Mouse (Mus musculus): Measurements from ENCODE around the gene Rhobtb1. TPM values are rescaled to one million over a fixed set of nuclear protein-coding genes. Genes with fewer than 3 reads are reported as not detected.

Rhobtb1 gene
- total RNA-seq, 2 experiments from 2014 or later, result 113 to 183 TPM

GRCm38 (mm10) chr10:69259929-69260328, 108.7 kb downstream of the Rhobtb1 start:
- intact Hi-C loops (cut with DNase I), result no loop called here

DNA sequence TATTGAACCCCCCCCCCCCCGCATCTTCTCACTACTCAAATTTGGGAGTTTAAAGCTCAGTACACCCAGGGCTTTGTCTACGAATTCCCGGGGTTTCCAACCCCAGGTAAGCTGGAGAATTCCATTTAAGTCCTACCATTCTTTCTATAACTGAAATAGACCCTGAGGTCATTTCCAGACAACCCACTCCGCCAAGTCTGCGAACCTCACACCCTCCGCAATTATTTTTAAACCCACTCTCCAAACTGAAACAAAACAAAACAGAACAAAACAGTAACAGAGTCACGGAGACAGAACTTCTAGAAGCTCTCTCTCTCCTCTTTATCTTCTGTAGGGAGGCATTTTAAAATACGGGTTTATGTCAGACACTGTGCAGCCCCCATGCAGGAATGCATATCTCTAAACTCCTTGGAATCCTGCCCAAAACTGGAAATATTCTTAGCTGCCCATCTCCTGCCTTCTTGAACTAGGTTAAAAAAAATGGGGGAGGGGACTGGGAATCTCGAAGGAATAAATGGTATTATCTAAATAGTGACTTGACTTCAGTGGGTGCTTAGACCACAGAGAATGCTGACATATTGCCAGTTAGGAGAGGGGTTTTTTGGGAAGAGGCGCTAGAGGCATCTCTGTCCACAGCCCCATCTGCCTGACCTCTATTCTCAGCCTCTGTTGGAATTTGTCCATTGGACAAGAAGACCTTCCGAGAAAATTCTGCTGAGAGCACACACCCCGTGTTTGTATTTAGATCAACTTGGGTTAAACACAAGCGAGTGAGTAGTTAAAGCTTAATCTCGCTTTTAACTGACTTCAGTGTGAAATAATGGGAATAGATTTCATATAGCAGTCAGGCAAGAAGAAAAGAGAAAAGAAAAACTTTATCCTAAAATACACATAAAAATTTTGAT, 111.9 kb downstream of the Rhobtb1 start:
- intact Hi-C loops (cut with DNase I), result no loop called here
- DNase-seq (ENCODE audit: low spot score), result no peak

More at GRCm38 (mm10) chr10:69259929-69260328, 108.7 kb downstream of the Rhobtb1 start:
- no peak for DNase-seq (ENCODE audit: low spot score)

DNA sequence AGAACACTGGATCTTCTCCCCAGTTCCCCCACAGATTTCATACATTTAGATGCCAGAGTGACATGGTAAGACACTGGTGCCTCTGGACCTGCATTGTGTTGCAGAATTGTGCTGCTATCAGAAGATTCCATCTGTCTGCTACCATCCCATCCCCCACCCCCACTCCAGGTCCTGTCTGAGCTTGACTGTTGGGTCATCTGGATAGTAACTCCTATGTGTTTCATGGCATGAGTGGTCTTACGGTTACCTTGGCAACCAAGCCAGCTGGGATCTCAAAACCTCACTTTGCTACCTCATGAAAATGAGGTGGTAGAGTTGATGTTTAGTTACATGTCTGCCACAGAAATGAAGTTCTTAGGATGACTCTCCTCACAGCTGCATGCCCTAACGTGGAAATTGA, 112.7 kb downstream of the Rhobtb1 start:
- DNase-seq (ENCODE audit: low spot score), result no peak
- intact Hi-C loops (cut with DNase I), result no loop called here

- intact Hi-C loops (cut with DNase I), result loop anchor here (5.0 kb wide), 1 partner anchor 42 kb away; no protein-coding TSS in a partner anchor
These were observed 114.2 kb downstream of the Rhobtb1 start for GRCm38 (mm10) chr10:69265421-69265820.

GRCm38 (mm10) chr10:69268061-69268643, 116.9 kb downstream of the Rhobtb1 start:
- no peak for DNase-seq (ENCODE audit: low spot score)
- intact Hi-C loops (cut with DNase I), result loop anchor here (5.0 kb wide), 1 partner anchor 39 kb away; no protein-coding TSS in a partner anchor

More at GRCm38 (mm10) chr10:69265421-69265820, 114.2 kb downstream of the Rhobtb1 start:
- DNase-seq (ENCODE audit: low spot score), result no peak

GRCm38 (mm10) chr10:69271436-69271835, 120.2 kb downstream of the Rhobtb1 start:
- no peak for DNase-seq (ENCODE audit: low spot score)
- intact Hi-C loops (cut with DNase I), result no loop called here

DNA sequence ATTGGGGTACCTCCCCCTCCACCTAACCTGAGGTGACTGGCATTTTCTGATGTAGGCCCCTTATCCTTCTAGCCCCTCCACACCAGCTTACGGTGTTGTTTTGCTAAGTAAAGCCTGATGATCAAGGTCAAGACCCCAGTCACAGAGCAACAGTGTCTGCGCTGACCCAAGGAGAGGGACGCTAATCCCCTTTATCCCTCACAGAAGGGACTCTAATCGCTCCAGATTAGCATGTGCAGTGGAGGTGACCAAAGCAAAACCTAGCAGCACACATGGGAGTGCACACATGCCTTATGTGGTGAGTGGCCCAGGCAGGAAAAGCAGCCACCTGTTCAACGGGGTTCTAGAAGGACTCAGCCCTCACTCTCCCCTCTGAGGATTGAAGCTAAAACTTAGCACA, 123.0 kb downstream of the Rhobtb1 start:
- no peak for DNase-seq (ENCODE audit: low spot score)
- intact Hi-C loops (cut with DNase I), result no loop called here

DNA sequence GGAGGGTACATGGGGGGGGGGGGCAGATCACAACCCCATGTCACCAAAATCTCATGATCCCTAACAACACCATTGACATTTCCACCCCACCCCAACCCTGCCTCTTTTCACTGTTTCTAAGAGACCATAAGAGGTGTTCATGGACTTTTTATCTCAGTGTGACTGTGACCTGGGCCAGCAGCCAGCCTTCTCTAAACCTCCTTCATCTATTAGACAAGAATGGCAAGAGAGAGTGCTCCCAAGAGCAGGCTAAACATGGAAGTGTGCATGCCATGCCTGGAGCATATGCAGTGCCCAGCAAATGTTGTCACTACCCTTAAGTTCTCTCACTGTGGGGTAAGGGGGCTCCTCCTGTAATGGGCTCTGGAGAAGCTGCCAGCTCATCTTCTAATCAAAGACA, 123.5 kb downstream of the Rhobtb1 start:
- intact Hi-C loops (cut with DNase I), result no loop called here
- DNase-seq (ENCODE audit: low spot score), result no peak

DNA sequence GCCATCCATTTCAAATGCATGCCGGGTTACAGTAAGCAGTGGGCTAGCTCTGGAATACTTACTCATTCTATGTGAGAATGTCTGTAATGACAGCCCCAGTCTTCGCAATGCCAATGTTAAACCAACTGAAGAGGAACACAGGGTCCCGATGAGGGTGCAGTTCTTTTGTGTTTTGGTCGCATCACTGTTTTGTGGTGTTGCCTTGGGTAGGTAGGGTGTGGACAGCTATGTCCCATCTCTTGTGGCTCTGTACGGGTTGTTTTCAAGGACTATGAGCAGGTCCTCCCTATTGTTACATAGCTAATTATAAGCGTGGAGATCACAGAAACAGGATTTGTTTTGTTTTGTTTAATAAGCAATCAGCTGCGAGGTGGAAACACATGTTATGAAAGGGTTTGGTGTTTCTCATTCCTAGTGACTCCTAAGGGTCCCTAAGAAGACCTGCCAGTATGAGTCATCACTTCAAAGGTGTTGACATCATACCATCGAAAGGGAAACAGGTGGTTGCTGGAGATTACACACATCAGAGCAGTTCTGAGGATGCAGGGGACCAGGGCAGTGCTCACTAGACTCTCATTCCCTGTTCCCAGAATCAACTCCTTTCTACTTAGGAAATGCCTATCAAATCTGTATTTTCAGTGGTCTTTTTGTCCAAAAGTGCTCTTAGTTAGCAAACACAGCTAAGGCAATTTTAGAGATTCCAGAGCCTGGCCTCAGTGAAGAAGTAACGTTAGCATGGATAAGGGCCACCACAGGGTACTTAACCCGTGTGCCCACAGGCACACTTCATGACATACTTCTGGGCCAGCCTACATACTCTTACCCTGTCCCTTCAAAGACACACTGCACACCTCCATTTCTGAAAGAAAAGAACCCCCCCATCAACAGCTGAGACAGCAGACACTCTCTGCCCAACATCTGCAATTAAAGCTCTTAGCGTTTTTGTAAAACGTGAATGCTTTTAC, 124.9 kb downstream of the Rhobtb1 start:
- intact Hi-C loops (cut with DNase I), result no loop called here
- DNase-seq (ENCODE audit: low spot score), result no peak

DNA sequence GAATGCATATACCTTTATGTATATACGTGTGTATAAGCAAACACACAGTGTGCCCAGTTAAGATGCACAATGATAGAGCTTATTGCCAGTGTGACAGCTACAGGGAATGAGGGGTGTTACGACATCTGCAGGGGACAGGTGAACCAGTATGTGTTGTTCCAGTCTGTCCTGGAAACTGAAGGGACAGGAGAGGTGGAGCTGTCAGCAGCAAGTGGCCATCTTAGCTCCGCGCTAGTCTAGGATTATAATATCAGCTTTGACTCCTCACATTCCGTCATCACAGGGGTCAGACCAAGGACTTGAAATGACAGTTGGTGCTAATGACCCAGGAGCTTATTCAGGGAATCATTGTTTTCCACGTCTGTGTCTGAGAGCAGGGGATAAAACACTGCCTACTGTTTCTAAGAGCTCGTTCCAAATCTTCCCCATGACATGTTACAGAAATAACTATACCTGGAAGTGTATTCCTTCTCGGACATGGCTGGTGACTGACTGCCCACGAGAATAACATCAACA, 125.7 kb downstream of the Rhobtb1 start:
- intact Hi-C loops (cut with DNase I), result no loop called here
- DNase-seq (ENCODE audit: low spot score), result no peak

- intact Hi-C loops (cut with DNase I), result no loop called here
- DNase-seq (ENCODE audit: low spot score), result no peak
These were observed 127.8 kb downstream of the Rhobtb1 start for GRCm38 (mm10) chr10:69278764-69279606.

GRCm38 (mm10) chr10:69279607-69279978, 128.4 kb downstream of the Rhobtb1 start:
- DNase-seq (ENCODE audit: low spot score), result no peak
- intact Hi-C loops (cut with DNase I), result no loop called here

GRCm38 (mm10) chr10:69286939-69287338, 135.7 kb downstream of the Rhobtb1 start:
- intact Hi-C loops (cut with DNase I), result no loop called here
- DNase-seq (ENCODE audit: low spot score), result no peak

GRCm38 (mm10) chr10:69288086-69288485, 136.9 kb downstream of the Rhobtb1 start:
- DNase-seq (ENCODE audit: low spot score), result no peak
- intact Hi-C loops (cut with DNase I), result no loop called here

- no peak for DNase-seq (ENCODE audit: low spot score)
- intact Hi-C loops (cut with DNase I), result no loop called here
These were observed 137.5 kb downstream of the Rhobtb1 start for GRCm38 (mm10) chr10:69288720-69289119.

DNA sequence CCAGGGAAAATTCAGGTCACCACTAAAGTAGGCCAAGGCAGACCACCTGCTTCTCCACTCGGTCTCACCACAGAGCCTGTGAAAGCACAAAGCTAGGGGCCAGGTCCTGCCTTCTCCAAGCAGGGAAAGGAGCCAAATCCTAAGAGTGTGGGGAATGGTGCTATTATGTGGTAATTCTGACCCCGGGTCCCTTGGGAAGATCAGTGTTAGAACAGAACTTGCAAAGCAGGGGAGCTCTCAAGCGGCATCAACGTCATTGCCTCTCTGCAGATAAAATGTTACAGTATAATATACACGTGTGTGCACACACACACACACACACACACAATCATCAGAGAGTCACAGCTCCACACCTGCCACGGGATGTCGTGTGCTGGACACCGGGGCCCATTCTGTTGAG, 139.5 kb downstream of the Rhobtb1 start:
- intact Hi-C loops (cut with DNase I), result no loop called here
- DNase-seq (ENCODE audit: low spot score), result no peak

GRCm38 (mm10) chr10:69295919-69296318, 144.7 kb downstream of the Rhobtb1 start:
- no peak for DNase-seq (ENCODE audit: low spot score)
- intact Hi-C loops (cut with DNase I), result no loop called here

- no peak for DNase-seq (ENCODE audit: low spot score)
- intact Hi-C loops (cut with DNase I), result no loop called here
These were observed 148.8 kb downstream of the Rhobtb1 start for GRCm38 (mm10) chr10:69299985-69300384.

DNA sequence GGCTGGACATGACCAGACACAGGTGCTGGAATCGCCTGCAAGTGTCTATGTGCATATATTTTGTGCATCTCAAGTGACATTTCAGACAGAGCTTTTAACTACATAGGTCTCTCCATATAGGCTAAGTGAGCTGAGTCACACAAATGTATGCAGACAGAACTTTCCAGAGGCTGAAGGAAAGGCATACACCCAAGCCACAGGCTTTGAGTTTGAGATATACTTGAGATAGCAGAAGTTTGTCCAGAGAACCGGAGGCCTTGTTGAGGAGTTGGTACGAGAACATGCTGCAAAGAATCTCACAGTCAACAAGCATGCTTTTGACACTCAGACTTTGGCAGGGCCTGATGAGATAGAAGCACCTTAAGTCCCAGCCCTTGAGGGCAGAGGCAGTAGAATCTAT, 151.4 kb downstream of the Rhobtb1 start:
- no peak for DNase-seq (ENCODE audit: low spot score)
- intact Hi-C loops (cut with DNase I), result no loop called here

Data from heart, postnatal 25 days (tissue).